Mouse (Mus musculus): Measurements from ENCODE around the gene Gm47841.

DNA sequence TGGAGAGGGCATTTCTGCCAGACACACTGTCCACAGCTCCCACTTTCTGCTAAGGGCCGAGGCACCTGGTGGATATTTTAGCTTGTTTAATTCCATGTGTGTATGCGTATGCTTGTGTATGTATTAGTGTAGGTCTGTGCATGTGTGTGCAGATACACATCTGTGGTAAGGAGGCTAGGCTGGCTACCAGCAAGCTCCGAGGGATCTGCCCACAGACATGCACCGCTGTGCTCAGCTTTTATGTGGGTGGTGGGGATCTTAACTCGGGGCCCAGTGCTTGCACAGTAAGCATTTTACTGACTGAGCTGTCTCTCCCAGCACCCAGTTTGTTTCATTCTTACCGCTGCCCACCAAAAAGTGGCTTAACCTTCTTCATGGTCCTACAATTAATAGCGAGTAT lies 40.0 kb downstream of the Gm47841 start:
- TF ChIP-seq CTCF (conservative IDR thresholded peaks at IDR 0.05; ENCODE audit: low read length) (no peak), POU5F1 (IDR thresholded peaks at IDR 0.05; ENCODE audit: borderline replicate concordance, low read length) (no peak)
